Mouse (Mus musculus) embryonic fibroblast, embryonic 13.5 days (primary cell): ENCODE measurements around the gene Chd1.

ENCODE experiments used
- CTCF ChIP-seq: IDR thresholded peaks from 2 replicates; pipeline ENCODE4 v1.5.1; 2011; ENCODE audit warnings: mild to moderate bottlenecking, control low read depth, low read length, moderate library complexity, borderline replicate concordance; ENCODE audit not compliant: insufficient read depth
- POLR2A ChIP-seq: IDR thresholded peaks from 2 replicates; pipeline ENCODE4 v1.6.1; 2011; ENCODE audit warnings: low read depth, mild to moderate bottlenecking, control low read depth, low read length, moderate library complexity

DNA sequence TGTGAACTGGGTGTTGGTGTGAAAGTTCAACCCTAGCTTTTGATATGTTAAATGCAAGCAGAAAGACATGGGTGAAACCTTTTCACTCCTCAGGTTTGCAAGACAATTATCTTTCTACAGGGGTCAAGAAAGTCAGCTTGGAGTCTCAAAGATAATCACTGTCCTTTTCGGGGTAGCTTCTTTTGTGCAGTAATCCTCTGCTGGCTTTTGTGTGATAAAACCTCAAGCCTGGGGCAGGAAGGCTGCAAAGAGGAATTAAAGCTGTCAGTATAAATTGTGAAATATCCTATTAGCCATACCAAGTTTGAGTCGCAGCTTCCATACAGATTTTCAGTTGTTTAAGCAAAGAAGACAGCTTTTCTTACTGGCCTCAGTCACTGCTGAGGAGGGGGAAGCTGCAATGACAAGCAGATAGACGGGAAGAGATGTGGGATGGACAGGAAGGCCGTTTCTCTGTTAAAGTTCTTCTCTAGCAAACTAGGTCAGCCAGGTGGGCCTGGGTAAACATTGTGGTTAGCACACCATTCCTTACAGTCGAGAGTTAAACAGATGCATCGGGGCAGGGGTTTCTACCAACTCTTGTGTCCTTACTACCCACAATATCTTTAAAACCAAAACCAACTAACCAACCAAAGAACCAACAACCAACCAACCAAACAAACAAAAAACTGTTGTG lies 26.7 kb upstream of the Chd1 start:
- TF ChIP-seq CTCF (no peak), POLR2A (no peak)
